8 mouse cellular contexts compared by ENCODE assay signal in the genomic region with DNA sequence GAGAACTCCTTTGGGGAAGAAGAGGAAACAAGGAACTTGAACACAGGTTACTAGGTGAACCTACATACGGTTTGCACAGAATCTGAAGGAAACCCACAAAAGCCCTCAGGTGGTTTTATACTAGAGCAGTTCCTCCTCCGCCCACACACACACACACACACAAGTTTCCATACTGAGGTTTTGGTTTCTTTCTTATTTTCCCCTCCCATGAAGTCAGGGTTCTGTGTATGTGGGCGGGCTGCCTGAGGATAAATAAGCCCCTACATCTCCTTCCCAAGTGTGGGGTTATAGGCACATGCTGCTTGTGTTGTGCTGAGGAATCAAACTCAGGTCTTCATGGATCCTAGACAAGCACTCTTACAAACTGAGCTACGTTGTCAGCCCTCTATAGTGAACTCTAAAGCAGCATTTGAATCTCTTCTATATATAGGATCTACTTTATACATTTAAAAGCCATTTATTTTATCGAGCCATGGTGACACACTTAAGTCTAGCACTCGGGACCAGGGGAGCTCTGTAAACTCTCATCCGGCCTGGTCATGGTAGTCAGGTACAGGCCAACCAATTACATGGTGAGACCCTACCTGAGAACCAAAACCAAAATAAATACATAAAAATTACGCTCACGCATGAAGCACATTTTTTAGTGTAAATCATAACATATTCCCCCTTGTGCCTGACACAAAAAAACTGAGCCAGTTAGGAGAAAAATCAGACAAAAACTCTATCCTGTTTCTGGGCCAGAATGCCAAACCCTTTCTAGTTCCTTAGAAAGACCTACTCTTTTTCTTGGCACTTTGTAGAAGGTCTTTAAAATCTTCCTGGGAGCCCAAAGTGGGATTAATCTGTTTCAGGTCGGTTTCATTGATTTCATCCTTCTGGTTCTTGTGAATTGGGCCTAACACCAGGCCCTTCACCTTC. TPM values are rescaled to one million over a fixed set of nuclear protein-coding genes. Genes with fewer than 3 reads are reported as not detected.
DNase-seq lines count a peak whose midpoint lies in the region; ATAC-seq lines count a peak whose summit lies in the region.

No protein-coding gene starts in this region.

- peaks cover 17% of the 10 kb centered on the region for H3K4me1 ChIP-seq in heart, embryonic 11.5 days (ENCODE audit: control insufficient read depth, insufficient read depth, low read length)
- H3K4me1 ChIP-seq in hindbrain, embryonic 11.5 days (replicated peaks; ENCODE audit: control insufficient read depth, insufficient read depth, low read length), result 0 out of 2 replicates have a peak, but pooled peaks cover 5% of the 10 kb centered on the region

- peaks cover 50% of the 10 kb centered on the region for H3K79me2 ChIP-seq in macrophage (ENCODE audit: inconsistent target)

- peak overlapping the region; percentile 72 for H3K4me3 ChIP-seq in heart, embryonic 11.5 days (ENCODE audit: low read depth, low read length)
- peak overlapping the region; percentile 75 for H3K4me3 ChIP-seq in hindbrain, embryonic 11.5 days (ENCODE audit: low read depth, low read length)
- peak overlapping the region; percentile 86 for H3K4me3 ChIP-seq in macrophage (ENCODE audit: inconsistent target)

- no peaks in the 10 kb centered on the region for H3K9me3 ChIP-seq in heart, embryonic 11.5 days (replicated peaks; ENCODE audit: control insufficient read depth, low read length)
- H3K9me3 ChIP-seq in hindbrain, embryonic 11.5 days (ENCODE audit: control insufficient read depth, low read length), result no peaks in the 10 kb centered on the region

- peaks cover 36% of the 10 kb centered on the region for H3K36me3 ChIP-seq in heart, embryonic 11.5 days (ENCODE audit: control insufficient read depth, insufficient read depth, low read length)
- peaks cover 8% of the 10 kb centered on the region for H3K36me3 ChIP-seq in hindbrain, embryonic 11.5 days (ENCODE audit: control insufficient read depth, insufficient read depth, low read length)
- peaks cover 44% of the 10 kb centered on the region for H3K36me3 ChIP-seq in macrophage (ENCODE audit: inconsistent target)

- H3K27me3 ChIP-seq in heart, embryonic 11.5 days (ENCODE audit: control insufficient read depth, insufficient read depth, low read length), result no peaks in the 10 kb centered on the region
- no peaks in the 10 kb centered on the region for H3K27me3 ChIP-seq in hindbrain, embryonic 11.5 days (ENCODE audit: control insufficient read depth, insufficient read depth, low read length)

- 51% methylated on average over 10 of the region's 10 CpGs for WGBS in heart, embryonic 11.5 days (ENCODE audit: insufficient replicate concordance)
- 72% methylated on average over 10 of the region's 10 CpGs for WGBS in hindbrain, embryonic 11.5 days
- WGBS in macrophage (ENCODE audit: missing documents), result 24% methylated on average over 10 of the region's 10 CpGs

- peak overlapping the region; percentile 68 for H3K4me2 ChIP-seq in heart, embryonic 11.5 days
- H3K4me2 ChIP-seq in hindbrain, embryonic 11.5 days (replicated peaks; ENCODE audit: low read depth, low read length), result peak overlapping the region; percentile 48

- peak overlapping the region; percentile 90 for H3K9ac ChIP-seq in heart, embryonic 11.5 days (ENCODE audit: low read depth, low read length)
- H3K9ac ChIP-seq in hindbrain, embryonic 11.5 days (ENCODE audit: low read depth, low read length), result peak overlapping the region; percentile 81

- DNase-seq in heart, adult 9 months (ENCODE audit: low spot score in 2 of 2), result no peak
- peak; percentile 63 for DNase-seq in NIH3T3 (ENCODE audit: low read depth)
- DNase-seq in hindbrain, embryonic 11.5 days (ENCODE audit: low spot score), result no peak
- peak; percentile 27 to 48 for DNase-seq in thymus, postnatal 10 days (ENCODE audit: low spot score in 2 of 2)
- DNase-seq in c-Kit-positive CD71-positive TER-119-positive erythroid progenitor cells, embryonic 14.5 days (ENCODE audit: low spot score), result no peak
- DNase-seq in urinary bladder, postnatal 10 days (ENCODE audit: low spot score), result no peak

- peak overlapping the region; percentile 88 for H3K27ac ChIP-seq in heart, embryonic 11.5 days (ENCODE audit: low read depth, low read length)
- peak overlapping the region; percentile 87 for H3K27ac ChIP-seq in hindbrain, embryonic 11.5 days (ENCODE audit: low read depth, low read length)
- peak overlapping the region; percentile 96 for H3K27ac ChIP-seq in macrophage

- no peak for ATAC-seq in heart, embryonic 11.5 days (replicated peaks; ENCODE audit: insufficient number of reproducible peaks, low FRiP score, low TSS enrichment)
- ATAC-seq in hindbrain, embryonic 11.5 days (ENCODE audit: low FRiP score), result no peak

RNA-seq across cellular contexts. Expression of a gene that starts 11.0 kb away (rescaled TPM):
- polyA plus RNA-seq in heart, embryonic 11.5 days (2014; fragmentation: Nextera tagmentation; extraction: Ambion mirVana), result 82.6 and 87.8 TPM in 2 replicates
- 123 and 136 TPM in 2 replicates for polyA plus RNA-seq in hindbrain, embryonic 11.5 days (2014; fragmentation: Nextera tagmentation; extraction: Ambion mirVana)
- total RNA-seq in macrophage (2018; cell fraction: chromatin; rRNA removed), result 100 to 1,000 TPM; 156 to 425 (median 334) TPM
- 100 to 1,000 TPM; 398 to 714 (median 485) TPM for total RNA-seq in macrophage (2018; cell fraction: cytosol; rRNA removed)
- 100 to 1,000 TPM; 371 to 912 (median 636) TPM for total RNA-seq in macrophage (2018; cell fraction: nucleus; rRNA removed)
- 384 to 539 TPM (median 494 TPM) in 3 replicates for polyA plus RNA-seq in macrophage (2018)

RNA-seq across cellular contexts. Expression of a gene that starts 23.4 kb away (rescaled TPM):
- 56.4 and 58.8 TPM in 2 replicates for polyA plus RNA-seq in heart, embryonic 11.5 days (2014; fragmentation: Nextera tagmentation; extraction: Ambion mirVana)
- 83.6 and 87.1 TPM in 2 replicates for polyA plus RNA-seq in hindbrain, embryonic 11.5 days (2014; fragmentation: Nextera tagmentation; extraction: Ambion mirVana)
- 10 to 100 TPM; 10.3 to 65.3 (median 40.1) TPM for total RNA-seq in macrophage (2018; cell fraction: chromatin; rRNA removed)
- total RNA-seq in macrophage (2018; cell fraction: cytosol; rRNA removed), result 10 to 100 TPM; 13.5 to 25.5 (median 18.7) TPM
- total RNA-seq in macrophage (2018; cell fraction: nucleus; rRNA removed), result 10 to 100 TPM; 13.2 to 54.5 (median 21.3) TPM
- polyA plus RNA-seq in macrophage (2018), result 16.3 to 42.4 TPM (median 18.1 TPM) in 3 replicates

RNA-seq across cellular contexts. Expression of a gene that starts 28.3 kb away (rescaled TPM):
- polyA plus RNA-seq in heart, embryonic 11.5 days (2014; fragmentation: Nextera tagmentation; extraction: Ambion mirVana), result 0.99 and 2.2 TPM in 2 replicates
- polyA plus RNA-seq in hindbrain, embryonic 11.5 days (2014; fragmentation: Nextera tagmentation; extraction: Ambion mirVana), result 1.6 and 2.6 TPM in 2 replicates
- 1 to 10 TPM in 10 of 26 experiments, not detected in 16; 2.8 to 8.1 (median 3.6) TPM for total RNA-seq in macrophage (2018; cell fraction: chromatin; rRNA removed)
- not detected for total RNA-seq in macrophage (2018; cell fraction: cytosol; rRNA removed)
- 1 to 10 TPM in 4 of 26 experiments, not detected in 22; 2.2 to 3.7 (median 2.5) TPM for total RNA-seq in macrophage (2018; cell fraction: nucleus; rRNA removed)
- not detected in 3 replicates for polyA plus RNA-seq in macrophage (2018)

RNA-seq across cellular contexts. Expression of a gene that starts 29.0 kb away (rescaled TPM):
- polyA plus RNA-seq in heart, embryonic 11.5 days (2014; fragmentation: Nextera tagmentation; extraction: Ambion mirVana), result 82.2 and 85.1 TPM in 2 replicates
- 100 and 111 TPM in 2 replicates for polyA plus RNA-seq in hindbrain, embryonic 11.5 days (2014; fragmentation: Nextera tagmentation; extraction: Ambion mirVana)
- 100 to 1,000 TPM; 163 to 373 (median 250) TPM for total RNA-seq in macrophage (2018; cell fraction: chromatin; rRNA removed)
- 10 to 100 TPM; 28.8 to 50.4 (median 38.5) TPM for total RNA-seq in macrophage (2018; cell fraction: cytosol; rRNA removed)
- total RNA-seq in macrophage (2018; cell fraction: nucleus; rRNA removed), result 100 to 1,000 TPM in 24 of 26 experiments, 10 to 100 TPM in 2; 96.6 to 222 (median 140) TPM
- 32.3 to 65.9 TPM (median 61.9 TPM) in 3 replicates for polyA plus RNA-seq in macrophage (2018)

RNA-seq across cellular contexts. Expression of a gene that starts 44.7 kb away (rescaled TPM):
- polyA plus RNA-seq in heart, embryonic 11.5 days (2014; fragmentation: Nextera tagmentation; extraction: Ambion mirVana), result 126 and 138 TPM in 2 replicates
- polyA plus RNA-seq in hindbrain, embryonic 11.5 days (2014; fragmentation: Nextera tagmentation; extraction: Ambion mirVana), result 213 and 224 TPM in 2 replicates
- total RNA-seq in macrophage (2018; cell fraction: chromatin; rRNA removed), result 1,000 to 10,000 TPM in 4 of 26 experiments, 100 to 1,000 TPM in 22; 486 to 1,281 (median 796) TPM
- total RNA-seq in macrophage (2018; cell fraction: cytosol; rRNA removed), result 10 to 100 TPM; 49.8 to 90.5 (median 68.6) TPM
- total RNA-seq in macrophage (2018; cell fraction: nucleus; rRNA removed), result 1,000 to 10,000 TPM in 2 of 26 experiments, 100 to 1,000 TPM in 24; 352 to 1,871 (median 566) TPM
- 68.7 to 115 TPM (median 96.9 TPM) in 3 replicates for polyA plus RNA-seq in macrophage (2018)

Comparison
In these comparisons a context has a peak if more than half of its experiments do, and no peak if none do; other contexts are left out.
1. DNase-seq: peak in NIH3T3 (single experiment) and thymus, postnatal 10 days (2 of 2); none in heart, adult 9 months (0 of 2), hindbrain, embryonic 11.5 days (single experiment), c-Kit-positive CD71-positive TER-119-positive erythroid progenitor cells, embryonic 14.5 days (single experiment) and urinary bladder, postnatal 10 days (single experiment).
2. Peak in every context shown above with its lines, with median percentiles within 50 percentile points of each other: H3K27ac ChIP-seq and H3K4me3 ChIP-seq.